Mouse (Mus musculus) cortical plate, adult 2 months (tissue): ENCODE measurements at regions not wholly inside any gene's neighbourhood (a gene's known extent, or its start where the extent isn't known, plus 50 kb on each side); places are given as distances from the start of the nearest gene placed in this dataset.

Experiments used
- CTCF ChIP-seq: fragments of 200-500 bp; IDR thresholded peaks from 2 replicates; pipeline ENCODE4 v1.5.1; 2011; ENCODE audit warnings: mild to moderate bottlenecking, control low read depth, low read length; ENCODE audit not compliant: insufficient read depth; ENCODE audit errors: extremely low read depth
- POLR2A ChIP-seq: fragments of 200-500 bp; IDR thresholded peaks from 2 replicates; pipeline ENCODE4 v1.6.1; 2011; ENCODE audit warnings: mild to moderate bottlenecking, low read length, control low read depth; ENCODE audit not compliant: insufficient read depth; ENCODE audit errors: extremely low read depth

GRCm38 (mm10) chr12:29090451-29090850, 338.8 kb downstream of the Eipr1 start:
- no peak for TF ChIP-seq POLR2A
- no peak for TF ChIP-seq CTCF
